Mouse (Mus musculus) cerebellum, adult 2 months (tissue): ENCODE data around the gene Cpsf6. TPM values are rescaled to one million over a fixed set of nuclear protein-coding genes. Genes with fewer than 3 reads are reported as not detected.

Source experiments
- DNase-seq, 2 experiments: peaks; one replicate each; pipeline ENCODE4 v3.0.0; 2021
- H3K27ac ChIP-seq: fragments of 200-500 bp; 2 replicates; pipeline ENCODE4 v1.5.1; 2012; ENCODE audit warnings: low read length, control low read depth, inconsistent platforms; ENCODE audit not compliant: insufficient read depth
- H3K27me3 ChIP-seq: fragments of 200-500 bp; 2 replicates; pipeline ENCODE4 v1.6.1; 2012; ENCODE audit warnings: inconsistent platforms, mild to moderate bottlenecking, low read length, moderate library complexity; ENCODE audit not compliant: control insufficient read depth, insufficient read depth
- H3K4me1 ChIP-seq: fragments of 200-500 bp; 2 replicates; pipeline ENCODE4 v1.6.1; 2011; ENCODE audit warnings: low read length; ENCODE audit not compliant: control insufficient read depth, insufficient read depth
- H3K4me3 ChIP-seq: fragments of 200-500 bp; replicated peaks from 2 replicates; pipeline ENCODE3; 2011; ENCODE audit warnings: mild to moderate bottlenecking, low read depth, low read length, control low read depth; ENCODE audit not compliant: insufficient read depth
- CTCF ChIP-seq: fragments of 200-500 bp; IDR thresholded peaks from 2 replicates; pipeline ENCODE4 v1.5.1; 2011; ENCODE audit warnings: low read depth, mild to moderate bottlenecking, control low read depth, low read length, moderate library complexity, borderline replicate concordance; ENCODE audit not compliant: insufficient read depth
- POLR2A ChIP-seq: fragments of 200-500 bp; IDR thresholded peaks from 2 replicates; pipeline ENCODE4 v1.6.1; 2011; ENCODE audit warnings: low read length, control low read depth, borderline replicate concordance; ENCODE audit not compliant: insufficient read depth
- WGBS: fragments of 180-500 bp; shearing (Covaris S2); methylation state at CpG from one replicate; pipeline ENCODE4 v1.1.7; 2018; 5-methylcytosine and 5-hydroxymethylcytosine counted together
- polyA plus RNA-seq: library from polyadenylated mRNA; depleted of rRNA; stranded (reverse); fragments of >200 nt; gene quantifications from 2 replicates; pipeline ENCODE4 v1.2.3, GENCODE M21; 2012

Gene Cpsf6
- polyA plus RNA-seq, 1 experiment, result 64.0 TPM

GRCm38 (mm10) chr10:117380721-117381570 is 1.1 kb upstream of the Cpsf6 start:
- no peak for TF ChIP-seq POLR2A
- no peak for TF ChIP-seq CTCF
- 95% methylated on average over 4 of the region's 4 CpGs for WGBS
- no peaks in the 10 kb centered on the region for H3K27me3 ChIP-seq

GRCm38 (mm10) chr10:117379441-117379840 is 374 bp downstream of the Cpsf6 start:
- DNase-seq, result no peak
- Histone ChIP-seq H3K27ac (no peak overlapping the region), H3K4me3 (no peak overlapping the region), H3K27me3 (no peaks in the 10 kb centered on the region), H3K4me1 (no peaks in the 10 kb centered on the region)
- 91% methylated on average over 2 of the region's 2 CpGs for WGBS
- TF ChIP-seq POLR2A (no peak), CTCF (no peak)

More at GRCm38 (mm10) chr10:117380721-117381570, 1.1 kb upstream of the Cpsf6 start:
- Histone ChIP-seq H3K27ac (no peak overlapping the region), H3K4me3 (no peak overlapping the region), H3K4me1 (no peaks in the 10 kb centered on the region)
- no peak for DNase-seq

GRCm38 (mm10) chr10:117378642-117379041 is 1.2 kb downstream of the Cpsf6 start:
- WGBS, result 93% methylated on average over 3 of the region's 3 CpGs
- H3K4me3 ChIP-seq, result no peak overlapping the region
- H3K27ac ChIP-seq, result no peak overlapping the region
- no peak for DNase-seq
- TF ChIP-seq POLR2A, result no peak
- TF ChIP-seq CTCF, result no peak
- no peaks in the 10 kb centered on the region for H3K27me3 ChIP-seq
- H3K4me1 ChIP-seq, result no peaks in the 10 kb centered on the region

- Histone ChIP-seq H3K27ac (no peak overlapping the region), H3K27me3 (no peaks in the 10 kb centered on the region), H3K4me1 (no peaks in the 10 kb centered on the region), H3K4me3 (no peak overlapping the region)
- TF ChIP-seq POLR2A (no peak), CTCF (no peak)
- no peak for DNase-seq
- WGBS, result 97% methylated on average over 11 of the region's 11 CpGs
Observed at GRCm38 (mm10) chr10:117378291-117378555, 1.6 kb downstream of the Cpsf6 start.

- Histone ChIP-seq H3K27me3 (no peaks in the 10 kb centered on the region), H3K27ac (no peak overlapping the region), H3K4me3 (peak overlapping the region; percentile 44), H3K4me1 (no peaks in the 10 kb centered on the region)
- TF ChIP-seq CTCF, result no peak
- TF ChIP-seq POLR2A, result no peak
- peak in 1 of 2 experiments; percentile 17 for DNase-seq
- 15% methylated on average over 16 of the region's 16 CpGs for WGBS
Observed at GRCm38 (mm10) chr10:117377431-117378290, 2.2 kb downstream of the Cpsf6 start.

GRCm38 (mm10) chr10:117376580-117377189 is 3.1 kb downstream of the Cpsf6 start:
- Histone ChIP-seq H3K27me3 (no peaks in the 10 kb centered on the region), H3K4me1 (no peaks in the 10 kb centered on the region), H3K27ac (peak overlapping the region; percentile 95), H3K4me3 (peak overlapping the region; percentile 99)
- TF ChIP-seq CTCF, result no peak
- TF ChIP-seq POLR2A, result peak; percentile 99
- under 1% methylated on average over 80 of the region's 86 CpGs for WGBS
- peak; percentile 95 to 96 for DNase-seq

GRCm38 (mm10) chr10:117375841-117376579 is 3.8 kb downstream of the Cpsf6 start:
- peak overlapping the region; percentile 85 for H3K27ac ChIP-seq

More at GRCm38 (mm10) chr10:117375841-117376579, 3.8 kb downstream of the Cpsf6 start:
- under 1% methylated on average over 59 of the region's 74 CpGs for WGBS
- peak overlapping the region; percentile 99 for H3K4me3 ChIP-seq
- H3K4me1 ChIP-seq, result no peaks in the 10 kb centered on the region
- H3K27me3 ChIP-seq, result no peaks in the 10 kb centered on the region
- peak; percentile 54 to 69 for DNase-seq
- no peak for TF ChIP-seq CTCF
- peak; percentile 26; the same call in 1 of the 2 replicates for TF ChIP-seq POLR2A
